ENCODE assay signal across 9 mouse cellular contexts in genomic region chr4:141598199-141598893, GRCm38 (mm10). TPM values are rescaled to one million over a fixed set of nuclear protein-coding genes. Genes with fewer than 3 reads are reported as not detected.
A peak's percentile ranks its signal among the peaks of the same experiment; 100 is the strongest.
DNase-seq lines count a peak whose midpoint lies in the region; ATAC-seq and TF ChIP-seq lines count a peak whose summit lies in the region.
"Had no signal": no experiment of that assay in that cellular context is flagged by ENCODE, and none has a peak within 500 bp of the region (broad histone marks: within the 10 kb centered on the region; RNA-seq: fewer than 3 reads in every experiment).

No protein-coding gene starts in this region.

- no peak for ATAC-seq in liver, embryonic 11.5 days (replicated peaks; ENCODE audit: low FRiP score)
- ATAC-seq in heart, postnatal 0 days (ENCODE audit: insufficient read depth, low read depth), result peak; percentile 40
- peak; percentile 19; the same call in 1 of the 2 replicates for ATAC-seq in limb, embryonic 13.5 days (ENCODE audit: low FRiP score, low read depth)

- peak overlapping the region; percentile 62 for H3K27ac ChIP-seq in liver, embryonic 11.5 days (ENCODE audit: low read depth, low read length)
- peak overlapping the region; percentile 86 for H3K27ac ChIP-seq in heart, postnatal 0 days (ENCODE audit: low read depth)
- peak overlapping the region; percentile 84 for H3K27ac ChIP-seq in limb, embryonic 13.5 days

- H3K9me3 ChIP-seq in liver, embryonic 11.5 days (ENCODE audit: control insufficient read depth, low read length), result no peaks in the 10 kb centered on the region
- H3K9me3 ChIP-seq in heart, postnatal 0 days (replicated peaks; ENCODE audit: control insufficient read depth, low read length), result no peaks in the 10 kb centered on the region
- no peaks in the 10 kb centered on the region for H3K9me3 ChIP-seq in limb, embryonic 13.5 days

- H3K36me3 ChIP-seq in liver, embryonic 11.5 days (ENCODE audit: control insufficient read depth, insufficient read depth, low read length), result no peaks in the 10 kb centered on the region
- peaks cover 23% of the 10 kb centered on the region for H3K36me3 ChIP-seq in heart, postnatal 0 days (replicated peaks; ENCODE audit: control insufficient read depth, insufficient read depth, low read length)
- peaks cover 28% of the 10 kb centered on the region for H3K36me3 ChIP-seq in limb, embryonic 13.5 days

- peak overlapping the region; percentile 62 for H3K4me2 ChIP-seq in liver, embryonic 11.5 days
- peak overlapping the region; percentile 83 for H3K4me2 ChIP-seq in heart, postnatal 0 days (ENCODE audit: low read depth, low read length)
- H3K4me2 ChIP-seq in limb, embryonic 13.5 days (replicated peaks), result peak overlapping the region; percentile 85

- DNase-seq in liver, embryonic 11.5 days (ENCODE audit: low spot score), result peak; percentile 51
- DNase-seq in liver, result no peak
- peak; percentile 67 for DNase-seq in heart, postnatal 0 days (ENCODE audit: low spot score)
- peak; percentile 65 for DNase-seq in neural tube, embryonic 10.5 days (ENCODE audit: extremely low spot score, low spot score)
- no peak for DNase-seq in layer of hippocampus, postnatal 10 days (ENCODE audit: low spot score in 2 of 2)
- no peak for DNase-seq in gastrocnemius, adult 18-20 months (ENCODE audit: low spot score)
- DNase-seq in ovary, adult 18-20 months (ENCODE audit: low spot score), result no peak

- H3K9ac ChIP-seq in liver, embryonic 11.5 days (ENCODE audit: low read depth, low read length), result peak overlapping the region; percentile 52; the same call in 1 of the 2 replicates
- peak overlapping the region; percentile 63 for H3K9ac ChIP-seq in heart, postnatal 0 days (replicated peaks; ENCODE audit: low read depth, low read length)
- H3K9ac ChIP-seq in limb, embryonic 13.5 days, result peak overlapping the region; percentile 85

- WGBS in liver, embryonic 11.5 days, result 4% methylated on average over 19 of the region's 19 CpGs
- WGBS in heart, postnatal 0 days, result 7% methylated on average over 19 of the region's 19 CpGs
- WGBS in limb, embryonic 13.5 days, result 0% methylated on average over 19 of the region's 19 CpGs

- peak overlapping the region; percentile 54 for H3K4me3 ChIP-seq in liver, embryonic 11.5 days (ENCODE audit: low read depth, low read length)
- peak overlapping the region; percentile 61 for H3K4me3 ChIP-seq in heart, postnatal 0 days (ENCODE audit: low read depth, low read length)
- peak overlapping the region; percentile 71 for H3K4me3 ChIP-seq in limb, embryonic 13.5 days

- peak; percentile 31; the same call in 1 of the 2 replicates for TF ChIP-seq EP300 in heart, postnatal 0 days (IDR thresholded peaks at IDR 0.05; ENCODE audit: low read depth)

- peaks cover 33% of the 10 kb centered on the region for H3K27me3 ChIP-seq in liver, embryonic 11.5 days (replicated peaks; ENCODE audit: control insufficient read depth, insufficient read depth, low read length)
- no peaks in the 10 kb centered on the region for H3K27me3 ChIP-seq in heart, postnatal 0 days (ENCODE audit: control insufficient read depth, insufficient read depth, low read length)
- no peaks in the 10 kb centered on the region for H3K27me3 ChIP-seq in limb, embryonic 13.5 days

- no peak for TF ChIP-seq CTCF in heart, postnatal 0 days (IDR thresholded peaks at IDR 0.05; ENCODE audit: low read depth)

- H3K4me1 ChIP-seq in liver, embryonic 11.5 days (replicated peaks; ENCODE audit: control insufficient read depth, insufficient read depth, low read length), result peaks cover 6% of the 10 kb centered on the region; the same call in 1 of the 2 replicates
- H3K4me1 ChIP-seq in heart, postnatal 0 days (ENCODE audit: control insufficient read depth, insufficient read depth), result peaks cover 40% of the 10 kb centered on the region
- peaks cover 24% of the 10 kb centered on the region for H3K4me1 ChIP-seq in limb, embryonic 13.5 days

RNA-seq across cellular contexts. Expression of gene Fblim1, which starts 7.5 kb away (rescaled TPM):
- 15.4 and 17.0 TPM in 2 replicates for polyA plus RNA-seq in liver, embryonic 11.5 days (2014; fragmentation: Nextera tagmentation; extraction: Ambion mirVana)
- total RNA-seq in heart, postnatal 0 days (2014; rRNA removed; ENCODE audit: low replicate concordance), result 48.3 and 61.5 TPM in 2 replicates
- 47.1 and 57.5 TPM in 2 replicates for polyA plus RNA-seq in heart, postnatal 0 days (2015; fragmentation: Nextera tagmentation; extraction: Ambion mirVana)
- 62.4 and 67.7 TPM in 2 replicates for polyA plus RNA-seq in limb, embryonic 13.5 days (2015; fragmentation: Nextera tagmentation; extraction: Ambion mirVana)
- 1 to 10 TPM; 4.6 to 5.0 TPM for total RNA-seq in layer of hippocampus, postnatal 10 days (2021)
- total RNA-seq in gastrocnemius, adult 18-20 months (2021), result 1 to 10 TPM in 1 of 2 experiments, under 1 TPM in 1; 0.90 to 1.1 TPM

RNA-seq across cellular contexts. Expression of gene Tmem82, which starts 20.1 kb away (rescaled TPM):
- polyA plus RNA-seq in liver, embryonic 11.5 days (2014; fragmentation: Nextera tagmentation; extraction: Ambion mirVana), result 3.3 and 3.7 TPM in 2 replicates
- 0.89 and 6.1 TPM in 2 replicates for total RNA-seq in heart, postnatal 0 days (2014; rRNA removed; ENCODE audit: low replicate concordance)
- 6.8 and 7.3 TPM in 2 replicates for polyA plus RNA-seq in heart, postnatal 0 days (2015; fragmentation: Nextera tagmentation; extraction: Ambion mirVana)
- 0.38 and 0.66 TPM in 2 replicates for polyA plus RNA-seq in limb, embryonic 13.5 days (2015; fragmentation: Nextera tagmentation; extraction: Ambion mirVana)
- total RNA-seq in layer of hippocampus, postnatal 10 days (2021), result under 1 TPM; 0.69 to 0.98 TPM
- total RNA-seq in gastrocnemius, adult 18-20 months (2021), result under 1 TPM; 0.55 to 0.62 TPM

RNA-seq across cellular contexts. Expression of gene Slc25a34, which starts 25.3 kb away (rescaled TPM):
- polyA plus RNA-seq in liver, embryonic 11.5 days (2014; fragmentation: Nextera tagmentation; extraction: Ambion mirVana), result not detected in 2 replicates
- 12.8 and 56.2 TPM in 2 replicates for total RNA-seq in heart, postnatal 0 days (2014; rRNA removed; ENCODE audit: low replicate concordance)
- polyA plus RNA-seq in heart, postnatal 0 days (2015; fragmentation: Nextera tagmentation; extraction: Ambion mirVana), result 17.9 and 20.6 TPM in 2 replicates
- polyA plus RNA-seq in limb, embryonic 13.5 days (2015; fragmentation: Nextera tagmentation; extraction: Ambion mirVana), result not detected in 2 replicates
- 1 to 10 TPM; 2.4 TPM for total RNA-seq in layer of hippocampus, postnatal 10 days (2021)
- 10 to 100 TPM; 13.3 to 15.7 TPM for total RNA-seq in gastrocnemius, adult 18-20 months (2021)
- total RNA-seq: hematopoietic stem cell, adult 5-6 weeks had no signal

RNA-seq across cellular contexts. Expression of gene Spen, which starts 59.9 kb away (rescaled TPM):
- 9.1 and 10.4 TPM in 2 replicates for polyA plus RNA-seq in liver, embryonic 11.5 days (2014; fragmentation: Nextera tagmentation; extraction: Ambion mirVana)
- total RNA-seq in heart, postnatal 0 days (2014; rRNA removed; ENCODE audit: low replicate concordance), result 2.3 and 5.9 TPM in 2 replicates
- polyA plus RNA-seq in heart, postnatal 0 days (2015; fragmentation: Nextera tagmentation; extraction: Ambion mirVana), result 4.3 and 4.9 TPM in 2 replicates
- polyA plus RNA-seq in limb, embryonic 13.5 days (2015; fragmentation: Nextera tagmentation; extraction: Ambion mirVana), result 10.8 and 11.5 TPM in 2 replicates
- total RNA-seq in layer of hippocampus, postnatal 10 days (2021), result 10 to 100 TPM; 62.9 to 64.5 TPM
- 10 to 100 TPM; 21.4 to 21.9 TPM for total RNA-seq in gastrocnemius, adult 18-20 months (2021)

Comparison
In these comparisons a context has a peak if more than half of its experiments do, and no peak if none do; other contexts are left out.
1. DNase-seq: peak in liver, embryonic 11.5 days (single experiment), heart, postnatal 0 days (single experiment) and neural tube, embryonic 10.5 days (single experiment); none in liver (single experiment), layer of hippocampus, postnatal 10 days (0 of 2), gastrocnemius, adult 18-20 months (single experiment) and ovary, adult 18-20 months (single experiment).
2. Peak in every context shown above with its lines, with median percentiles within 50 percentile points of each other: H3K27ac ChIP-seq, H3K4me2 ChIP-seq, H3K4me3 ChIP-seq and H3K9ac ChIP-seq.